Mouse (Mus musculus) monocyte, adult 5-6 weeks (primary cell): ENCODE data around the gene Vwa5b2. TPM values are rescaled to one million over a fixed set of nuclear protein-coding genes. Genes with fewer than 3 reads are reported as not detected.
A peak's percentile ranks its signal among the peaks of the same experiment; 100 is the strongest.

Experiments
- ATAC-seq: fragments of 153-309, 156-312 bp; replicated peaks from 2 replicates; pipeline ENCODE4 v1.8.0; 2017; ENCODE audit warnings: mild to moderate bottlenecking; ENCODE audit not compliant: low TSS enrichment, insufficient number of reproducible peaks, severe bottlenecking, poor library complexity, low FRiP score
- total RNA-seq: library from RNA; stranded (forward); fragments of 200-1000, 200-491, 200-594 nt; gene quantifications from 3 replicates; pipeline ENCODE4 v1.2.3, GENCODE M21; 2017

The Vwa5b2 gene
- not detected in 3 replicates for total RNA-seq

GRCm38 (mm10) chr16:20589366-20589938, at the start of gene Vwa5b2:
TSS of gene Vwa5b2 (plus strand) at chr16:20589471.
- no peak for ATAC-seq

GRCm38 (mm10) chr16:20539649-20540048, 49.6 kb upstream of the Vwa5b2 start:
- no peak for ATAC-seq

- no peak for ATAC-seq
Observed at GRCm38 (mm10) chr16:20540438-20540837, 48.8 kb upstream of the Vwa5b2 start.

- ATAC-seq: no peak
Observed at GRCm38 (mm10) chr16:20545696-20546095, 43.6 kb upstream of the Vwa5b2 start.

- ATAC-seq: no peak
Observed at GRCm38 (mm10) chr16:20547423-20547822, 41.8 kb upstream of the Vwa5b2 start.

GRCm38 (mm10) chr16:20548096-20548948, 40.9 kb upstream of the Vwa5b2 start, which contains the start of gene Abcf3:
TSS of gene Abcf3 (plus strand) at chr16:20548577.
- ATAC-seq: peak; percentile 98

- ATAC-seq: no peak
Observed at GRCm38 (mm10) chr16:20549161-20549560, 40.1 kb upstream of the Vwa5b2 start.

GRCm38 (mm10) chr16:20551691-20552090, 37.6 kb upstream of the Vwa5b2 start:
- ATAC-seq: no peak

GRCm38 (mm10) chr16:20552594-20552993, 36.7 kb upstream of the Vwa5b2 start:
- ATAC-seq: no peak

- ATAC-seq: no peak
Observed at GRCm38 (mm10) chr16:20555000-20555399, 34.3 kb upstream of the Vwa5b2 start.

GRCm38 (mm10) chr16:20557381-20557780, 31.9 kb upstream of the Vwa5b2 start:
- no peak for ATAC-seq

GRCm38 (mm10) chr16:20565075-20565474, 24.2 kb upstream of the Vwa5b2 start:
- ATAC-seq: no peak

GRCm38 (mm10) chr16:20589939-20590679, 838 bp downstream of the Vwa5b2 start:
- ATAC-seq: no peak

GRCm38 (mm10) chr16:20590680-20591038, 1.4 kb downstream of the Vwa5b2 start:
- ATAC-seq: no peak

GRCm38 (mm10) chr16:20591076-20591705, 1.9 kb downstream of the Vwa5b2 start:
- ATAC-seq: no peak

- no peak for ATAC-seq
Observed at GRCm38 (mm10) chr16:20595060-20595673, 5.9 kb downstream of the Vwa5b2 start.

- ATAC-seq: no peak
Observed at GRCm38 (mm10) chr16:20595737-20596136, 6.5 kb downstream of the Vwa5b2 start.

- no peak for ATAC-seq
Observed at GRCm38 (mm10) chr16:20596687-20597441, 7.6 kb downstream of the Vwa5b2 start.
